Mouse (Mus musculus) myocyte (in vitro differentiated cells): ENCODE data around the gene Gdpd2. TPM values are rescaled to one million over a fixed set of nuclear protein-coding genes. Genes with fewer than 3 reads are reported as not detected.

Source experiments
- H3K27me3 ChIP-seq: one replicate; pipeline ENCODE4 v1.6.1; 2011; ENCODE audit not compliant: control insufficient read depth, insufficient read depth, insufficient read length
- H3K36me3 ChIP-seq: one replicate; pipeline ENCODE4 v1.6.1; 2011; ENCODE audit not compliant: control insufficient read depth, insufficient read depth
- H3K4me2 ChIP-seq: one replicate; pipeline ENCODE4 v1.6.1; 2011; ENCODE audit warnings: low read depth, control low read depth
- H3K4me3 ChIP-seq: one replicate; pipeline ENCODE4 v1.5.1; 2011; ENCODE audit warnings: mild to moderate bottlenecking, control low read depth, moderate library complexity
- H3K79me2 ChIP-seq: one replicate; pipeline ENCODE4 v1.6.1; 2011; ENCODE audit not compliant: control insufficient read depth, insufficient read depth
- H3ac ChIP-seq: one replicate; pipeline ENCODE4 v1.6.1; 2011; ENCODE audit not compliant: control insufficient read depth, insufficient read length
- CEBPB ChIP-seq: IDR thresholded peaks from 2 replicates; pipeline ENCODE4 v1.6.1; 2011; ENCODE audit warnings: mild to moderate bottlenecking, moderate library complexity; ENCODE audit not compliant: poor library complexity, insufficient read depth, severe bottlenecking
- E2F4 ChIP-seq: IDR thresholded peaks from one replicate; pipeline ENCODE4 v1.6.1; 2011; ENCODE audit warnings: mild to moderate bottlenecking, control low read depth, moderate library complexity; ENCODE audit not compliant: insufficient read depth
- MAX ChIP-seq: IDR thresholded peaks from one replicate; pipeline ENCODE4 v1.6.1; 2011; ENCODE audit warnings: low read depth, mild to moderate bottlenecking, control low read depth
- MYOD1 ChIP-seq, 3 experiments: IDR thresholded peaks; one replicate each; pipeline ENCODE4 v1.6.1; 2011; ENCODE audit warnings: control low read depth in 2 of 3, low read depth in 2 of 3, mild to moderate bottlenecking in 2 of 3, moderate library complexity in 1 of 3; ENCODE audit not compliant: insufficient read length in 2 of 3, control insufficient read depth in 1 of 3
- MYOG ChIP-seq, 3 experiments: IDR thresholded peaks; one replicate each; pipeline ENCODE4 v1.6.1; 2011; ENCODE audit warnings: control low read depth in 2 of 3, low read depth in 2 of 3, mild to moderate bottlenecking in 2 of 3; ENCODE audit not compliant: insufficient read length in 2 of 3, control insufficient read depth in 1 of 3, insufficient read depth in 1 of 3
- POLR2A ChIP-seq: IDR thresholded peaks from one replicate; pipeline ENCODE4 v1.6.1; 2011; ENCODE audit warnings: low read depth, mild to moderate bottlenecking, control low read depth, moderate library complexity; ENCODE audit not compliant: insufficient read length
- POLR2AphosphoS2 ChIP-seq: IDR thresholded peaks from one replicate; pipeline ENCODE4 v1.6.1; 2011; ENCODE audit warnings: low read depth, control low read depth; ENCODE audit not compliant: insufficient read length
- REST ChIP-seq: IDR thresholded peaks from one replicate; pipeline ENCODE4 v1.6.1; 2011; ENCODE audit warnings: mild to moderate bottlenecking, control low read depth, moderate library complexity; ENCODE audit not compliant: insufficient read depth, insufficient read length
- SRF ChIP-seq: IDR thresholded peaks from one replicate; pipeline ENCODE4 v1.6.1; 2011; ENCODE audit warnings: low read depth; ENCODE audit not compliant: control insufficient read depth, insufficient read length
- TCF12 ChIP-seq: IDR thresholded peaks from one replicate; pipeline ENCODE4 v1.6.1; 2011; ENCODE audit warnings: mild to moderate bottlenecking, control low read depth; ENCODE audit not compliant: poor library complexity, insufficient read depth, severe bottlenecking
- TCF3 ChIP-seq: IDR thresholded peaks from one replicate; pipeline ENCODE4 v1.6.1; 2011; ENCODE audit warnings: low read depth, control low read depth; ENCODE audit not compliant: insufficient read length
- USF1 ChIP-seq: IDR thresholded peaks from one replicate; pipeline ENCODE4 v1.6.1; 2011; ENCODE audit warnings: low read depth, mild to moderate bottlenecking, control low read depth, moderate library complexity
- polyA plus RNA-seq: library from polyadenylated mRNA; unstranded; fragments of >200 nt; fragmentation: generic; extraction: Trizol; gene quantifications from one replicate; pipeline ENCODE4 v1.2.1, GENCODE M21; 2012; ENCODE audit warnings: missing spikeins

The Gdpd2 gene
- polyA plus RNA-seq, 1 experiment, result not detected

DNA sequence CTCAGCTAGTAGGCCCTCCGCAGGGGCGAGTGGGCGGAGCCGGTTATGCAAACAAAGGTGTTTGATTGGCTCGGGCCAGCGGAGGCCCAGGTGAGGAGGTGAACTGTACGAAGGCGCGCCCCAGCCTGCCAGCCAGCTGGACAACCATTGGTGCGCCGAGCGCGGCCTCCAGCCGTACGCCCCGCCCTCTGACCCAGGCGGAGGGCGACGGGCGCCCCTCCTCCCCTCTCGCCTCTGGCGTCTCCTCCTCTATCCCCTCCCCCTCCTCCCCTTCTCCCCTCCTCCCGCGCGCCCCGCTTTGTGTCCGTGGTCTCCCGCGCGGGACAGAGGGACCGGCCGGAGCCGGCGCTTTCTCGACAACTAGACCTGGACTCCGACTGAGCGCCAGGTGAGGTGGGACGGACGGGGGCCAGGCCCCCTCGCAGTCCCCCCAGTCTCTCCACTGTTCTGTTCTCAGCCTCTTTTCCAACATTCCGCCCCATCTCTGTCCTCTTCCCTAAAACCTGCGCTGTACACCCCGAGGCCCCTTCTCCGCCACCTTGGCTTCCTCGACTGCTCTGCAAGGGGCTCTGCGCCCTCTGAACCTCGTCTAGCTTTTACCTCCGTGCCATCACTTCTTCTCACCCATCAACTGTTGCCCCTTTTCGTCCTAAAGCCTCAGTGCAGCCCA lies 47.4 kb downstream of the Gdpd2 start:
- TF ChIP-seq POLR2A (peak; percentile 27), MAX (no peak), REST (no peak)
- peak overlapping the region; percentile 30 for H3K4me3 ChIP-seq

DNA sequence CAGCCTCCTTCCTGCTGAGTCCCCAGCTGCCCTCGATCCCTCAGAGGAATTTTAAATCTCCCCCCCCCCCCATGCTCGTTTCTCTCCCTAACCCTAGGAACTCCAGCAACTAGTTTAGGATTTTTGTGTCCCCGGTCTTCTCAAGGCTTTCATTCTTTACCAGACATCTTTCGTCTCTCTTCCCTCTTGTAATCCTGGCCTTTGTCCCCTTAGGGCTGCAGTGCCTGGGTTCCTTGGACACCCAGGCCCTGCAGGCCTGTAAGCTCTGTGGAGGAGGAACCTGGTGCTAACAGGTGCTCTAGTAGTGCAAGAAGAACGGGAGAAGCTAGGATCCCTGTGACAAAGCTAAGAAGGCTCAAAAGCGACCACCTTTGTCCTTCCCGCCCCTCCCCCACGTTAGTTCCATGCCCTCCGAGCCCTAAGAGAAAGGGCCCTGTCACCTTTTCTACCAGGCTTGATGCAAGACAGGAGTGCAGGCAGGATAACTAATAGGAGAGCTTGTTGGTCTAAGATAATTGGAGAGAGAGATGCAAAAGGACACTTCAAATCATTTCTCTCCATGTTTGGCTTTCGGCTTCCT lies 48.1 kb downstream of the Gdpd2 start:
- H3K79me2 ChIP-seq, result no peaks in the 10 kb centered on the region
- no peak for TF ChIP-seq CEBPB
- TF ChIP-seq SRF, result no peak
- TF ChIP-seq POLR2AphosphoS2, result no peak
- TF ChIP-seq POLR2A, result no peak
- TF ChIP-seq MAX, result no peak
- TF ChIP-seq MYOD1 (IDR thresholded peaks at IDR 0.05; ENCODE audit: control insufficient read depth in 1 of 3, insufficient read length in 2 of 3, low read depth in 2 of 3), result no peak
- no peak for TF ChIP-seq REST
- no peak for TF ChIP-seq TCF12
- no peak for TF ChIP-seq TCF3
- no peak for TF ChIP-seq MYOG (IDR thresholded peaks at IDR 0.05; ENCODE audit: control insufficient read depth in 1 of 3, insufficient read depth in 1 of 3, insufficient read length in 2 of 3, low read depth in 2 of 3)
- TF ChIP-seq USF1, result no peak
- peak overlapping the region; percentile 73 for H3K4me2 ChIP-seq
- H3K27me3 ChIP-seq, result no peaks in the 10 kb centered on the region
- H3ac ChIP-seq, result no peak overlapping the region
- no peaks in the 10 kb centered on the region for H3K36me3 ChIP-seq
- peak overlapping the region; percentile 30 for H3K4me3 ChIP-seq

More for the DNA sequence above, 47.4 kb downstream of the Gdpd2 start:
- H3K27me3 ChIP-seq, result no peaks in the 10 kb centered on the region
- H3K36me3 ChIP-seq, result no peaks in the 10 kb centered on the region
- no peak overlapping the region for H3ac ChIP-seq
- no peaks in the 10 kb centered on the region for H3K79me2 ChIP-seq
- peak overlapping the region; percentile 73 for H3K4me2 ChIP-seq

- no peaks in the 10 kb centered on the region for H3K79me2 ChIP-seq
- H3K4me3 ChIP-seq, result no peak overlapping the region
- H3ac ChIP-seq, result no peak overlapping the region
- no peaks in the 10 kb centered on the region for H3K36me3 ChIP-seq
- H3K4me2 ChIP-seq, result peak overlapping the region; percentile 73
- H3K27me3 ChIP-seq, result no peaks in the 10 kb centered on the region
- TF ChIP-seq MAX (no peak), POLR2AphosphoS2 (no peak), USF1 (no peak), MYOG (IDR thresholded peaks at IDR 0.05; ENCODE audit: control insufficient read depth in 1 of 3, insufficient read depth in 1 of 3, insufficient read length in 2 of 3, low read depth in 2 of 3) (no peak), TCF3 (no peak), E2F4 (no peak), SRF (no peak), TCF12 (no peak), POLR2A (no peak), MYOD1 (IDR thresholded peaks at IDR 0.05; ENCODE audit: control insufficient read depth in 1 of 3, insufficient read length in 2 of 3, low read depth in 2 of 3) (no peak), CEBPB (no peak), REST (no peak)
Measured at GRCm38 (mm10) chrX:100778397-100778796, 48.7 kb downstream of the Gdpd2 start.

Other genes starting within 250 kb of the Gdpd2 start
- 37.6 TPM for gene Igbp1, start 235.6 kb upstream of the Gdpd2 start, polyA plus RNA-seq
- not detected for gene Dgat2l6, start 205.0 kb upstream of the Gdpd2 start, polyA plus RNA-seq
- gene Awat1, start 157.6 kb upstream of the Gdpd2 start, polyA plus RNA-seq, result not detected
- not detected for gene P2ry4, start 135.0 kb upstream of the Gdpd2 start, polyA plus RNA-seq
- not detected for gene Arr3, start 124.4 kb upstream of the Gdpd2 start, polyA plus RNA-seq
- 4.5 TPM for gene Kif4, start 104.1 kb upstream of the Gdpd2 start, polyA plus RNA-seq
- 59.5 TPM for gene Pdzd11, start 103.3 kb upstream of the Gdpd2 start, polyA plus RNA-seq
- gene Dlg3, start 37.8 kb downstream of the Gdpd2 start, polyA plus RNA-seq, result 3.8 TPM